Mouse (Mus musculus) adrenal gland (tissue): ENCODE data around the gene Mast4.
"Not testable (repeated sequence)": the region's sequence is repeated elsewhere in the genome, so short reads cannot be mapped to it uniquely, and the experiment has no call there.

ENCODE experiments used
- intact Hi-C: fragments of 180-260 bp; cut with DNase I; formaldehyde crosslinking; loops from one replicate; pipeline ENCODE4 v1.15.1; 2025
- long read RNA-seq, 2 experiments: library from polyadenylated mRNA; unstranded; transcript quantifications; one replicate each; pipeline ENCODE4 v2.0.0; 2020; ENCODE audit warnings: borderline replicate concordance in 1 of 2; ENCODE audit not compliant: insufficient replicate concordance in 1 of 2

The Mast4 gene
- long read RNA-seq, experiment 1, full-length matches to known transcripts = 4 of 40 reads
- long read RNA-seq, experiment 1, partial matches to known transcripts = 4 of 40 reads
- long read RNA-seq, experiment 1, other reads (novel, unspliced or antisense) = 32 of 40 reads
- long read RNA-seq, experiment 2, partial matches to known transcripts = 23 of 78 reads
- long read RNA-seq, experiment 2, other reads (novel, unspliced or antisense) = 48 of 78 reads

GRCm38 (mm10) chr13:103334392-103334686 lies at the start of gene Mast4:
Gene Mast4, minus strand, starts transcription at chr13:103334497.
- intact Hi-C loops = loop anchor here (5.0 kb wide), 2 partner anchors 162 to 308 kb away; no protein-coding TSS in a partner anchor

GRCm38 (mm10) chr13:103374495-103374894 lies 40.2 kb upstream of the Mast4 start:
- intact Hi-C loops = no loop called here

- intact Hi-C loops = no loop called here
Observed at GRCm38 (mm10) chr13:103369194-103369593, 34.9 kb upstream of the Mast4 start.

GRCm38 (mm10) chr13:103363181-103363580 lies 28.9 kb upstream of the Mast4 start:
- intact Hi-C loops = no loop called here

- intact Hi-C loops = not testable (repeated sequence)
Observed at GRCm38 (mm10) chr13:103357415-103357814, 23.1 kb upstream of the Mast4 start.

- intact Hi-C loops = not testable (repeated sequence)
Observed at GRCm38 (mm10) chr13:103356909-103357308, 22.6 kb upstream of the Mast4 start.

GRCm38 (mm10) chr13:103354737-103355136 lies 20.4 kb upstream of the Mast4 start:
- intact Hi-C loops = no loop called here

- intact Hi-C loops = no loop called here
Observed at GRCm38 (mm10) chr13:103344749-103345148, 10.5 kb upstream of the Mast4 start.

GRCm38 (mm10) chr13:103344006-103344720 lies 9.9 kb upstream of the Mast4 start:
- intact Hi-C loops = no loop called here

GRCm38 (mm10) chr13:103341031-103341430 lies 6.7 kb upstream of the Mast4 start:
- intact Hi-C loops = no loop called here

GRCm38 (mm10) chr13:103338616-103339015 lies 4.3 kb upstream of the Mast4 start:
- intact Hi-C loops = loop anchor here (5.0 kb wide), 1 partner anchor 154 kb away; no protein-coding TSS in a partner anchor

GRCm38 (mm10) chr13:103336237-103336636 lies 1.9 kb upstream of the Mast4 start:
- intact Hi-C loops = loop anchor here (5.0 kb wide), 1 partner anchor 156 kb away; no protein-coding TSS in a partner anchor

- intact Hi-C loops = loop anchor here (5.0 kb wide), 3 partner anchors 157 to 307 kb away; no protein-coding TSS in a partner anchor
Observed at GRCm38 (mm10) chr13:103334723-103335458, 594 bp upstream of the Mast4 start.

- intact Hi-C loops = loop anchor here (5.0 kb wide), 2 partner anchors 161 to 309 kb away; no protein-coding TSS in a partner anchor
Observed at GRCm38 (mm10) chr13:103333601-103334391, 501 bp downstream of the Mast4 start.

- intact Hi-C loops = loop anchor here (5.0 kb wide), 2 partner anchors 161 to 309 kb away; no protein-coding TSS in a partner anchor
Observed at GRCm38 (mm10) chr13:103333153-103333552, 1.1 kb downstream of the Mast4 start.

GRCm38 (mm10) chr13:103332731-103333130 lies 1.6 kb downstream of the Mast4 start:
- intact Hi-C loops = loop anchor here (5.0 kb wide), 2 partner anchors 160 to 310 kb away; no protein-coding TSS in a partner anchor

GRCm38 (mm10) chr13:103331096-103331495 lies 3.2 kb downstream of the Mast4 start:
- intact Hi-C loops = loop anchor here (5.0 kb wide), 2 partner anchors 159 to 311 kb away; no protein-coding TSS in a partner anchor

- intact Hi-C loops = no loop called here
Observed at GRCm38 (mm10) chr13:103328299-103328698, 6.0 kb downstream of the Mast4 start.

GRCm38 (mm10) chr13:103327843-103328242 lies 6.5 kb downstream of the Mast4 start:
- intact Hi-C loops = no loop called here

- intact Hi-C loops = no loop called here
Observed at GRCm38 (mm10) chr13:103326186-103326585, 8.1 kb downstream of the Mast4 start.

GRCm38 (mm10) chr13:103319881-103320280 lies 14.4 kb downstream of the Mast4 start:
- intact Hi-C loops = no loop called here
